Mouse (Mus musculus) ES-Bruce4 (cell line): Measurements from ENCODE around the gene Eri3. TPM values are rescaled to one million over a fixed set of nuclear protein-coding genes. Genes with fewer than 3 reads are reported as not detected.

Source experiments
- H3K27ac ChIP-seq: 2 replicates; pipeline ENCODE4 v1.5.1; 2012; ENCODE audit warnings: low read length, inconsistent platforms; ENCODE audit not compliant: insufficient read depth
- H3K27me3 ChIP-seq: 2 replicates; pipeline ENCODE4 v1.6.1; 2012; ENCODE audit warnings: mild to moderate bottlenecking, low read length, inconsistent platforms; ENCODE audit not compliant: control insufficient read depth, poor library complexity, insufficient read depth, severe bottlenecking
- H3K36me3 ChIP-seq: 2 replicates; pipeline ENCODE4 v1.6.1; 2012; ENCODE audit warnings: inconsistent platforms, mild to moderate bottlenecking, low read length, moderate library complexity; ENCODE audit not compliant: control insufficient read depth, poor library complexity, insufficient read depth, severe bottlenecking
- H3K4me1 ChIP-seq: one replicate; pipeline ENCODE4 v1.8.1; 2011; ENCODE audit warnings: low read length; ENCODE audit not compliant: control insufficient read depth, insufficient read depth
- H3K4me3 ChIP-seq: 2 replicates; pipeline ENCODE4 v1.5.1; 2011; ENCODE audit warnings: low read depth, mild to moderate bottlenecking, low read length
- H3K9ac ChIP-seq: 2 replicates; pipeline ENCODE4 v1.6.1; 2012; ENCODE audit warnings: low read depth, mild to moderate bottlenecking, inconsistent platforms; ENCODE audit not compliant: poor library complexity, severe bottlenecking
- H3K9me3 ChIP-seq: replicated peaks from 2 replicates; pipeline ENCODE4 v1.6.1; 2012; ENCODE audit warnings: mild to moderate bottlenecking, low read length, inconsistent platforms; ENCODE audit not compliant: control insufficient read depth, poor library complexity, insufficient read depth, severe bottlenecking
- CTCF ChIP-seq: IDR thresholded peaks from one replicate; pipeline ENCODE4 v1.8.1; 2011; ENCODE audit warnings: low read depth, low read length
- EP300 ChIP-seq: IDR thresholded peaks from 2 replicates; pipeline ENCODE4 v1.6.1; 2011; ENCODE audit warnings: low read depth, low read length; ENCODE audit not compliant: insufficient read depth
- POLR2A ChIP-seq: IDR thresholded peaks from one replicate; pipeline ENCODE4 v1.8.1; 2011; ENCODE audit warnings: low read length; ENCODE audit not compliant: insufficient read depth
- polyA plus RNA-seq: library from polyadenylated mRNA; stranded (reverse); fragments of >200 nt; gene quantifications from 2 replicates; pipeline ENCODE4 v1.2.4, GENCODE M21; 2011; ENCODE audit warnings: low read depth; ENCODE audit not compliant: missing spikeins, insufficient read depth, insufficient read length

Gene Eri3
- polyA plus RNA-seq, 1 experiment = 68.0 TPM

- Histone ChIP-seq H3K9ac (no peak overlapping the region), H3K4me1 (no peaks in the 10 kb centered on the region), H3K4me3 (no peak overlapping the region), H3K27ac (no peak overlapping the region), H3K9me3 (no peaks in the 10 kb centered on the region), H3K36me3 (no peaks in the 10 kb centered on the region), H3K27me3 (no peaks in the 10 kb centered on the region)
- no peak for TF ChIP-seq POLR2A
Measured at GRCm38 (mm10) chr4:117636152-117636551, 86.0 kb downstream of the Eri3 start.

GRCm38 (mm10) chr4:117636891-117637613 lies 86.9 kb downstream of the Eri3 start:
- Histone ChIP-seq H3K27ac (no peak overlapping the region), H3K9ac (no peak overlapping the region), H3K36me3 (no peaks in the 10 kb centered on the region), H3K27me3 (no peaks in the 10 kb centered on the region), H3K4me1 (no peaks in the 10 kb centered on the region), H3K4me3 (no peak overlapping the region), H3K9me3 (no peaks in the 10 kb centered on the region)
- no peak for TF ChIP-seq EP300
- TF ChIP-seq POLR2A = no peak
- TF ChIP-seq CTCF = no peak

- Histone ChIP-seq H3K27me3 (no peaks in the 10 kb centered on the region), H3K27ac (no peak overlapping the region), H3K9me3 (no peaks in the 10 kb centered on the region), H3K9ac (no peak overlapping the region), H3K4me3 (no peak overlapping the region), H3K4me1 (no peaks in the 10 kb centered on the region), H3K36me3 (no peaks in the 10 kb centered on the region)
- TF ChIP-seq EP300 (no peak), POLR2A (no peak), CTCF (no peak)
Measured at GRCm38 (mm10) chr4:117640925-117641703, 90.9 kb downstream of the Eri3 start.

- H3K9me3 ChIP-seq = no peaks in the 10 kb centered on the region
- no peaks in the 10 kb centered on the region for H3K4me1 ChIP-seq
- no peak overlapping the region for H3K9ac ChIP-seq
- no peaks in the 10 kb centered on the region for H3K27me3 ChIP-seq
- TF ChIP-seq POLR2A = no peak
- no peak for TF ChIP-seq CTCF
- TF ChIP-seq EP300 = no peak
- no peak overlapping the region for H3K27ac ChIP-seq
- H3K36me3 ChIP-seq = no peaks in the 10 kb centered on the region
- no peak overlapping the region for H3K4me3 ChIP-seq
Measured at GRCm38 (mm10) chr4:117641804-117642203, 91.6 kb downstream of the Eri3 start.

- no peaks in the 10 kb centered on the region for H3K27me3 ChIP-seq
- no peak overlapping the region for H3K27ac ChIP-seq
- TF ChIP-seq CTCF (no peak), POLR2A (no peak), EP300 (no peak)
- H3K4me3 ChIP-seq = no peak overlapping the region
- no peaks in the 10 kb centered on the region for H3K4me1 ChIP-seq
- H3K36me3 ChIP-seq = no peaks in the 10 kb centered on the region
- H3K9ac ChIP-seq = no peak overlapping the region
- no peaks in the 10 kb centered on the region for H3K9me3 ChIP-seq
Measured at GRCm38 (mm10) chr4:117645031-117645435, 94.9 kb downstream of the Eri3 start.

- no peak overlapping the region for H3K27ac ChIP-seq
- H3K4me1 ChIP-seq = no peaks in the 10 kb centered on the region
- no peaks in the 10 kb centered on the region for H3K27me3 ChIP-seq
Measured at GRCm38 (mm10) chr4:117645859-117646258, 95.7 kb downstream of the Eri3 start.

More at GRCm38 (mm10) chr4:117645859-117646258, 95.7 kb downstream of the Eri3 start:
- H3K4me3 ChIP-seq = no peak overlapping the region
- no peaks in the 10 kb centered on the region for H3K9me3 ChIP-seq
- no peak overlapping the region for H3K9ac ChIP-seq
- H3K36me3 ChIP-seq = no peaks in the 10 kb centered on the region
- TF ChIP-seq POLR2A = no peak
- no peak for TF ChIP-seq CTCF
- no peak for TF ChIP-seq EP300
